Mouse (Mus musculus): ENCODE measurements around the gene Il22ra1.

Gene Il22ra1

GRCm38 (mm10) chr4:135733901-135734300, 5.9 kb downstream of the Il22ra1 start:
- no peak for DNase-seq (ENCODE audit: low spot score)

DNA sequence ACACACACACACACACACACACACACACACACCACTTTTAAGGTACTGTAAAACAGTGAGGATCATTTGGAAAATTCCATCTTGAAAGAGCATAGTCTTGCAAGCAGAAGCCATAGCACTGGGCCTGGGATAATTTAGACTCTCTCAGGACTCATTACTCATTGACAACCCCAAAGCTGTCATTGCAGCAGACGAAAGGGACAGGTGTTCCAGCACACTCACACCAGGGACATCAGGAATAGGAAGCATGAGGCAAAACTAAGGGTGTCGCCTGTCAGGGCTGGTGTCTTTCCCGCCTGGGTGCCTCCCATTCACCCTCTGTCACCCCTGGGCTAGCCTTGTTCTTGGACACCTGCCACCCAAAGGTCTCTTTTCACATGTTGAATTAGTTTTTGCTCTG, 8.9 kb downstream of the Il22ra1 start:
- no peak for DNase-seq (ENCODE audit: low spot score)

DNA sequence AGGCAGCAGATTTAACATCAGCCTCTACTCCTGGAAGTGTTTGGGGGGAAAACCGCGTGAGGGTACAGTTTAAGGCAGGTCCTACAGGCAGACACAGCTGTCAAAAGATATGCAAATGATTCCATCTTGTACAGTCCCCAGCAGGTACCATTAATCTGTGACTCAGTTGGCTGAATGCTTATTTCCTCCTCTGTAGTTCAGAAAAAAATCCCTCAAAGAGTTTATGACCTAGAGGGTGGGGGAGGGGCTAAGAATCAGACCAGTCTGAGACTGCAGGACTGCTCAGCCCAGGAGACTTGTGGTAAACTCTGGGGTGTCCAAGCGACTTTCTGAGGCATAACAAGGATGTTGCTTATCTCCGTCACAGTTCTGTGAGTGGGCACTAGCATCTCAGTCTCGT, 10.3 kb downstream of the Il22ra1 start:
- no peak for DNase-seq (ENCODE audit: low spot score)

DNA sequence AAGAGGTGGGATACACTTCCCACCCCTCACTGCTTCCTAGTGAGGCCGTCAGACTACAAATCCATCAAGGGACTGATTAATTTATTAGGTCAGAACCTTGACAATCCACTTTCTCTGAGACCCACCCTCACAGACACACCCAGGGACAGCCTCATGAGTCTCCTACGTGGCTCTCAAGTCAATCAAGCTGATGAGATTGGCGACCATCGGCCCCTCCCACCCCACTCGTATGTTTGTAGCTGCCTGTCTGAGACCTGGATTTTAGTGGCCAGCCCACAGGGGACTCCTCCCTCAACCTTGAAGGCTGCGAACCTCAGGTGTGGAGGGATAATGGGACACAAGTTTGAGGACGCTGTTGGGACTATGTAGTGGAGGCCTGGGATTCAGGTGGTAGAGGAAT, 11.2 kb downstream of the Il22ra1 start:
- DNase-seq (ENCODE audit: low spot score): no peak

DNA sequence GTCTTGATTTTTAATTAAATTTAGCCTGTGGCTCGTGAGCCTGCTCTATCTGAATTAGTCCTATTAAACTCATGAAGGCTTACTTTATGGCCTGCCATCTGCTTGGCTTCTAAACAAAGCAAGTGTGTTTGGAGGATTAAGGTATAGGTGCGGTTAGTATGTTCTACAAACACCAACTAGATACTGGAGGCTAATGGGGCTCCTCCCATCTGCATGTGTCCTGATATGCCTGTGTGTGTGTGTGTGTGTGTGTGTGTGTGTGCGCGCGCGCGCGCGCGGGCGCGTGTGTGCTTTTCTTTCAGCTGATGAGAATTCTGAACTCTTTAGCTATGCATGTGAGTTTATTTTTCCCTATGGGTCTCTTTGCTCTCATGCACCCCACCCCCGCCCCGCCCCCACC, 11.7 kb downstream of the Il22ra1 start:
- DNase-seq (ENCODE audit: low spot score): no peak

DNA sequence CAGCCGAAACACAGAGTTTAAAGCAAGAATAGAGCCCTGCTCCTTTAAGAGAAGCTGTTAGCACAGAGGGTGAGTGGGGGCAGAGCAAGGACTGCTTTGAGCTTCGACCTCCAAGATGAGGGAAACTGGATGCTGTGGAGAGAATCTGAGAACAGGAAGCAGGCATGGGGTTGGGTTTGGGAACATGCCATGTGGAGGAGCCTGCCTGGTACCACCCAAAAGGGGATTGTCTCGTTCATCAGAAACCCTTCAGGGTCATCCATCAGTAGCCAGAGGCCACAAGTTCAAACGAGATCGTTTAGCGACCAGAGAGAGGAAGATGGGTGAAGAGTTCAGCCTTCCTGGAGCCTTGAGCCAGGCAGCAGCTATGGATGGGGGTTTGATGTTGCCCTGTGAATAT, 15.5 kb downstream of the Il22ra1 start:
- DNase-seq (ENCODE audit: low spot score): no peak

- DNase-seq (ENCODE audit: low spot score): no peak
Observed at GRCm38 (mm10) chr4:135744726-135745448, 16.9 kb downstream of the Il22ra1 start.

DNA sequence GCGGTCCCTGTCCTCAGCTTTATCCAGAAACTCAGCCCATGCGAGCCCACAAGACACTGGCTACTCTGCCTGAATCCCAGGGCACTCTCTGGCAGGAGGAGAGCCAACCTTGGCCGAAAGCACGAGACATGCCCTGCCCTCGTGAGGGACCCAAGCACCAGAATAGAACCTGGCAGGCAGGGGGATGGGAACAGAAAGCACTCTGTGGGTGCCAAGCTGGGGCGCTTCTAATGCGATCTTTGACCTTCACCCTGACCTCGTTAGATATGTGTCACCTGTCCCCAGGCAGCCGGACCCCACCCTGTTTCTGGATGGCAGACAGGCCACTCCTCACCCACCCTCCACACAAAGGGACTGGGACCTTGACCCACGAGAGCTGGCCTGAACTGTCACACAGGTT, 17.6 kb downstream of the Il22ra1 start:
- DNase-seq (ENCODE audit: low spot score): no peak

DNA sequence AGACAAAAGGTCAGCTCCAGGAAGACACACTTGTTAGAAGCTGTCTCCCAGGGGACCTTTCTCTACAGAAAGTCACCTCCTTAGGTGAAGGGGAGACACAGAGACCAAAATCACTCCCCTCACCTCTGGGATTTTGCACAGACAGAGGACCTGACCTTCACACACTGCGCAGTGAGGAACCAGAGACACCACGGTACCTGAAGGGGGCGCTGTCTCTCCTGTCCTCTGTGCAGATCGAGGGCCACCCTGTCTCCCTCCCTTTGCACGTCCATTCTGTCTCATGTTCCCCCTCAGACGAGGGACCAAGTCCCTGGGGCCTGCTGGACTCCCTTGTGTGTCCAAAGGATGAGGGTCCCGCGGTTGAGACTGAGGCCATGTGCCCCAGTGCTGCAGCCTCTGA, 22.9 kb downstream of the Il22ra1 start:
- DNase-seq (ENCODE audit: low spot score): no peak

GRCm38 (mm10) chr4:135752106-135752778, 24.3 kb downstream of the Il22ra1 start:
- no peak for DNase-seq (ENCODE audit: low spot score)

DNA sequence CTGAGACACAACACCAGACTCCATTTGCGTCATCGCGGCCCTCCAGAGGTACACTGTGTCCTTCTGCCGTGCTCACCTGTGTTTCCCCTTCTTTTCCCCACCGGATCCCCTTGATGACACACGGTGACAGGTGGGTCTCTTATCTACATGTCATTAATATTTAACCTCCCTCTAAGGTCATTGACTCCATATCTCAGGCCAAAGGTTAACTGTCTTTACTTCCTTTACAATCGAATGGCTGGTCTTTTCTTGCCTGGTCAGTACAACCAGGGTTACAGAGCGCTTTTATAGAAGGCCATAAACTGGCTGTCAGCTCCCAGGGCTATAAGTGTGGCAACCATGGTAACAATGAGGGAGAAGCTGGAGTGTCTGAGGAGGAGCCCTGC, 24.8 kb downstream of the Il22ra1 start:
- DNase-seq (ENCODE audit: low spot score): no peak

DNA sequence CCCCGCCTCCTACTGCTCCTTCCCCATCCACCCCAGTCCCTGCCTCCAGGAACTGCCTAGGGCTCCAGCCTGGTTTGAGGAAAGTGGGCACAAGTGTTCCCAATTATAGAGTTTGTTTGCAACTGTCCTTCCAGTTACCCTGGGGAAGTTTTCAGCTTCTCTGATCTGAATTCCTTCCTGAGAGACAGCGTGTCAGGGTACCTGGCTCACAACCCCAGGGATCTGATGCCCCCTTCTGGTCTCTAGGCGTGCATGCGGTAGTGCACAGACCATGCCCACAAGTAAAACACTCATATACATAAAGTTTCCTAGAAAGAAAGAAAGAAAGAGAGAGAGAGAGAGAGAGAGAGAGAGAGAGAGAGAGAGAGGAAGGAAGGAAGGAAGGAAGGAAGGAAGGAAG, 30.4 kb downstream of the Il22ra1 start:
- DNase-seq (ENCODE audit: low spot score): peak; percentile 29

DNA sequence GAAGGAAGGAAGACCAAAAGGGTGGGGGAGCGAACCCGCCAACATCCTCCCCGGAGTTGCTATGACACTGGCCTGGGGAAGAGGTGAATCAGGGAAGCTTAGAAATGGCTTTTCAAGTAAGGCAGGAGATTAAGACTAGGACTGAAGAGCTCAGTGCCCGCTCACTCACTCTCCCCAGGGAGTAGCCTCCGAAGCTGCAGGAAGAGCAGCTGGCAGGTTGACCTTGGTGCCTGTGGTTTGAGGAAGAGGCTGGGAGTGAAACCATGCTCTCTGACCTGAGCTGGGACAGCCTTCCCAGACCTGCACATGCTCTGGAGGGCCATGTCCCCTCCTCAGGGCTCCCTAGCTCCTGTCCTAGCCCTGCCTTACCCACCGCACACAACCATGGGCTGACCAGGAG, 30.9 kb downstream of the Il22ra1 start:
- DNase-seq (ENCODE audit: low spot score): peak; percentile 29

DNA sequence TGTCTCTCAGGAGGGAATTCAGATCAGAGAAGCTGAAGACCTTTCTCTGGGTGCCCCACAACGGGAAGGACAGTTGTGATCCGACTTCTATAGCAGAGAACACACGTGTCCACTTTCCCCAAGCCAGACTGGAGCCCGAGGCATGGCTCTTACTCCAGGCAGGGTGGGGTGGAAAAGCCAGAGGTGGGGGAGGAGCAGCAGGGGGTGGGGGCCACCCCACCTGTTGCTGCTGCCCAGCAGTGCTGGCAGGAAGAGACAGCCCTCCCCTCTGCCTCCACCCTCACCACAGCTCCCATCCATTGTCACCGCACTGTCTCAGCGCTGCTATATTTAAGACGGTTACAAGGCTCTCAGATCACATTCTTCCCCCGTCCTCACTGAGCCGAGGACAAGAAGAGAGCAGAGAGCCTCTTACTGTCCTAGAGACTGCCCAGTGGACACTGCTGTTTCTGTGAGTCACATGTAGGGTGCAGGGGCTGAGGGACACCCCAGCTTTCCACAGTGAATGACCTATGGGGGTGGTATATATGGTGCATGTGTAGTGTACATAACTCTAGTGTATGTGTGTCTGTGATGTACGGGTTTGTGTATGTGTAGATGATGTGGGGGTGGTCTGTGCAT, 31.5 kb downstream of the Il22ra1 start, which contains the start of gene Myom3:
Myom3 (plus strand) TSS at position 360 of the 621 bp plus-strand sequence.
- DNase-seq (ENCODE audit: low spot score): no peak

DNA sequence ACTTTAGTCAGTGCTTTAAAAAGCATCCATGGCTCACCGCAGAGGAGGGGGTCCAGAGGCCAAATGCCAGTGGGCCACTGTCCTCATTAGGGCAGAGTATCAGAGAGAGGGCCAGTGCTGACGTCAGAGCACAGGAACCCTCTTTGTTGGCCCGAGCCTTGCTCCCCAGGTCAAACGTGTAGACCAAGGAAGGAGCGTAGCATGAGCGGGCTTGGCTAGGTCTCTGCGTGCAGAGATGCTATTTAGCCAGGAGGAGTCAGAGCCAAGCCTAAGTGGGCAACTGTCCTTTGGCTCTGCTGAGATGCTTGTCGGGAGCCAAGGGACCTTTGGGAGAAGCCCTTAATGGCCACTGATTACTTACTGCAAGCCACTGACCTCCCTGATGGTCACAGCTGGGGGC, 33.1 kb downstream of the Il22ra1 start:
- no peak for DNase-seq (ENCODE audit: low spot score)

DNA sequence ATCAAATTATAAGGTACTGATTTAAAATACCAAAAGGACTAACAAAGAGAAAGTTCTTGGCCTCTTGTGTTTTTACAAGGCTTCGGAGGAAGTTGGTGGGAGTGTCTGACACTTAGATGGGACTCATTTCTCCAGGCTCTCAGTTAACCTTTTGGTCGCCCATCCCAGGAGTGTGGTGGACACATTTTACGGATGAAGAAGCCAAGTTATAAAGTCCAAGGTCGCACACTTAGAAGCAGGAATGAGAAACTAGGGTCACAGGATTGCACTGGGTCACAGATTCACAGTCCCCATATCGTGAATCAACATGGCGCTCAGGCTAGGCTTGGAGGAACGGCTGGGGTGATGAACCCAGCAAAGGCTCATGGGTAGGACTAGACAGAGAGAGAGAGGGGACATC, 33.6 kb downstream of the Il22ra1 start:
- no peak for DNase-seq (ENCODE audit: low spot score)

GRCm38 (mm10) chr4:135762251-135762906, 34.4 kb downstream of the Il22ra1 start:
- DNase-seq (ENCODE audit: low spot score): peak; percentile 82

GRCm38 (mm10) chr4:135764700-135765099, 36.7 kb downstream of the Il22ra1 start:
- DNase-seq (ENCODE audit: low spot score): no peak

DNA sequence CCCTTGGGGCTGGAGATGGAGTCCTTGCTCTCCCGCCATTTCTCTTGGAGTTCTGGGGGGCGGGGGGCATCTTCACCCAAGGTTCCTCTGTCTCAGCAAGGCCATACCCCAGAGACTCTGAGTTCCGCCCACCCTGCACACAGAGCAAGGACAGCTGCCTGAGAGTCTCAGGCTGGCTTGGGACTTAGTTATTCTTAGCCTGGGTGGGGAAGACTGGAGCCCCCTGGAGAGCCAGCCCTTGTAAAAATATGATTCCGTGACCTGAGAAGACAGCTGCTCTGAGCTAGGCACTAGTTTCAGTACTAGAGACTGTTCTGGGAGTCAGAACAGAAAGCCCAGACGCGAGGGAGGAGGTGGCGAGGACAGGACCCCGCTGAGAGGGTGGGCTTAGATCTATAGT, 37.7 kb downstream of the Il22ra1 start:
- no peak for DNase-seq (ENCODE audit: low spot score)

DNA sequence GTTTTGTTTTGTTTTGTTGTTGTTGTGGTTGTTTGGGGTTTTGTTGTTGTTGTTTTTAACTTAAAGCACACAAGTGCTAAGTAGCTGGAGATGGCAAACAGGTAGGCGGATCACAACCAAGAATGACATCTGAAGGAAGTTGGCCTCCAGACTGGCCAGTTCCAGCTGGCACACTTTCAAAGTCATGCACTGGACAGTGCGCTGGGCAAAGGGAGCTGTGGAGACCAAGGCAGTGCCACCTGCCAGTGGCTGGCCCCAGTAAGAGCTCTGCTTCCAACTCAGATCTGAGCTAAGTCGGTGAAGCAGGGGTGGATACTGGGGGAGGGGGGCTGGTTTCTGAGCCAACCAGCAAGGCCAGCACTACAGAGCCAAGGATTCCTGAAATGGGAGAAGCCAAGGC, 39.0 kb downstream of the Il22ra1 start:
- no peak for DNase-seq (ENCODE audit: low spot score)

GRCm38 (mm10) chr4:135768572-135769526, 40.9 kb downstream of the Il22ra1 start:
- DNase-seq (ENCODE audit: low spot score): peak; percentile 74

All from retina, embryonic 14.5 days (tissue).